In genomic region chr19:7278200-7278906, GRCm38 (mm10) we compare ENCODE assay signal across 10 mouse cellular contexts. TPM values are rescaled to one million over a fixed set of nuclear protein-coding genes. Genes with fewer than 3 reads are reported as not detected.
A peak's percentile ranks its signal among the peaks of the same experiment; 100 is the strongest.
DNase-seq lines count a peak whose midpoint lies in the region; ATAC-seq and TF ChIP-seq lines count a peak whose summit lies in the region.
"Had no signal": no experiment of that assay in that cellular context is flagged by ENCODE, and none has a peak within 500 bp of the region (broad histone marks: within the 10 kb centered on the region; RNA-seq: fewer than 3 reads in every experiment).

No protein-coding gene starts in this region.

- H3K4me2 ChIP-seq in limb, embryonic 12.5 days: no peak overlapping the region
- no peak overlapping the region for H3K4me2 ChIP-seq in embryonic facial prominence, embryonic 13.5 days
- no peak overlapping the region for H3K4me2 ChIP-seq in hindbrain, embryonic 13.5 days
- H3K4me2 ChIP-seq in midbrain, postnatal 0 days (ENCODE audit: low read depth, low read length, poor library complexity, severe bottlenecking): no peak overlapping the region
- H3K4me2 ChIP-seq in intestine, postnatal 0 days (replicated peaks; ENCODE audit: low read depth): no peak overlapping the region
- H3K4me2 ChIP-seq: lung, embryonic 14.5 days had no signal

- H3K27ac ChIP-seq in limb, embryonic 12.5 days: 0 out of 2 replicates have a peak overlapping the region, but pooled peaks have one; percentile 18
- H3K27ac ChIP-seq in limb, embryonic 10.5 days: no peak overlapping the region
- H3K27ac ChIP-seq in embryonic facial prominence, embryonic 13.5 days: peak overlapping the region; percentile 28; the same call in 1 of the 2 replicates
- H3K27ac ChIP-seq in hindbrain, embryonic 13.5 days: peak overlapping the region; percentile 90
- H3K27ac ChIP-seq in midbrain, postnatal 0 days (ENCODE audit: low read depth, low read length): peak overlapping the region; percentile 43; the same call in 1 of the 2 replicates
- H3K27ac ChIP-seq in intestine, postnatal 0 days (ENCODE audit: low read depth, low read length): no peak overlapping the region

- H3K4me3 ChIP-seq in limb, embryonic 12.5 days (replicated peaks): no peak overlapping the region
- no peak overlapping the region for H3K4me3 ChIP-seq in limb, embryonic 10.5 days
- no peak overlapping the region for H3K4me3 ChIP-seq in embryonic facial prominence, embryonic 13.5 days
- H3K4me3 ChIP-seq in hindbrain, embryonic 13.5 days: no peak overlapping the region
- no peak overlapping the region for H3K4me3 ChIP-seq in midbrain, postnatal 0 days (ENCODE audit: low read depth, low read length)
- no peak overlapping the region for H3K4me3 ChIP-seq in intestine, postnatal 0 days (ENCODE audit: low read depth, low read length)

- H3K9me3 ChIP-seq in limb, embryonic 12.5 days: no peaks in the 10 kb centered on the region
- no peaks in the 10 kb centered on the region for H3K9me3 ChIP-seq in limb, embryonic 10.5 days (replicated peaks)
- H3K9me3 ChIP-seq in embryonic facial prominence, embryonic 13.5 days: no peaks in the 10 kb centered on the region
- no peaks in the 10 kb centered on the region for H3K9me3 ChIP-seq in hindbrain, embryonic 13.5 days
- no peaks in the 10 kb centered on the region for H3K9me3 ChIP-seq in midbrain, postnatal 0 days (ENCODE audit: low read length)
- H3K9me3 ChIP-seq in intestine, postnatal 0 days (ENCODE audit: control insufficient read depth): no peaks in the 10 kb centered on the region

- 75% methylated on average over 6 of the region's 6 CpGs for WGBS in limb, embryonic 12.5 days
- 82% methylated on average over 6 of the region's 6 CpGs for WGBS in limb, embryonic 10.5 days
- WGBS in embryonic facial prominence, embryonic 13.5 days: 85% methylated on average over 6 of the region's 6 CpGs
- 71% methylated on average over 6 of the region's 6 CpGs for WGBS in hindbrain, embryonic 13.5 days
- 75% methylated on average over 6 of the region's 6 CpGs for WGBS in midbrain, postnatal 0 days
- WGBS in intestine, postnatal 0 days: 84% methylated on average over 6 of the region's 6 CpGs

- H3K27me3 ChIP-seq in limb, embryonic 12.5 days: no peaks in the 10 kb centered on the region
- H3K27me3 ChIP-seq in limb, embryonic 10.5 days (ENCODE audit: low read depth, poor library complexity, severe bottlenecking): no peaks in the 10 kb centered on the region
- no peaks in the 10 kb centered on the region for H3K27me3 ChIP-seq in embryonic facial prominence, embryonic 13.5 days
- H3K27me3 ChIP-seq in hindbrain, embryonic 13.5 days: no peaks in the 10 kb centered on the region
- no peaks in the 10 kb centered on the region for H3K27me3 ChIP-seq in midbrain, postnatal 0 days (ENCODE audit: insufficient read depth, low read length)
- H3K27me3 ChIP-seq in intestine, postnatal 0 days (replicated peaks; ENCODE audit: control insufficient read depth, insufficient read depth, low read length): no peaks in the 10 kb centered on the region

- no peak for ATAC-seq in limb, embryonic 12.5 days (ENCODE audit: insufficient number of reproducible peaks, insufficient read depth, low FRiP score, low TSS enrichment, low read depth)
- no peak for ATAC-seq in embryonic facial prominence, embryonic 13.5 days (ENCODE audit: insufficient number of reproducible peaks, insufficient read depth, low FRiP score, low TSS enrichment, low read depth)
- no peak for ATAC-seq in hindbrain, embryonic 13.5 days (ENCODE audit: low FRiP score)
- no peak for ATAC-seq in midbrain, postnatal 0 days (ENCODE audit: low FRiP score)
- ATAC-seq in intestine, postnatal 0 days: no peak

- H3K36me3 ChIP-seq in limb, embryonic 12.5 days: peaks cover 100% of the 10 kb centered on the region
- H3K36me3 ChIP-seq in limb, embryonic 10.5 days: peaks cover 98% of the 10 kb centered on the region
- H3K36me3 ChIP-seq in embryonic facial prominence, embryonic 13.5 days: peaks cover 98% of the 10 kb centered on the region
- H3K36me3 ChIP-seq in hindbrain, embryonic 13.5 days: peaks cover 96% of the 10 kb centered on the region
- H3K36me3 ChIP-seq in midbrain, postnatal 0 days (ENCODE audit: insufficient read depth, low read length): peaks cover 52% of the 10 kb centered on the region
- H3K36me3 ChIP-seq in intestine, postnatal 0 days (ENCODE audit: control insufficient read depth, insufficient read depth): peaks cover 80% of the 10 kb centered on the region

- DNase-seq in limb, embryonic 10.5 days (ENCODE audit: low spot score): no peak
- no peak for DNase-seq in midbrain, postnatal 0 days (ENCODE audit: low spot score)
- no peak for DNase-seq in thymus, postnatal 14 days
- DNase-seq in retina, embryonic 14.5 days (ENCODE audit: low spot score): no peak
- DNase-seq: cerebellum, adult 11-12 months had no signal

- TF ChIP-seq CTCF in midbrain, postnatal 0 days (IDR thresholded peaks at IDR 0.05): no peak
- TF ChIP-seq CTCF in intestine, postnatal 0 days (IDR thresholded peaks at IDR 0.05; ENCODE audit: low read depth): no peak

- H3K4me1 ChIP-seq in limb, embryonic 12.5 days (replicated peaks): peaks cover 34% of the 10 kb centered on the region
- H3K4me1 ChIP-seq in limb, embryonic 10.5 days: peaks cover 31% of the 10 kb centered on the region
- peaks cover 44% of the 10 kb centered on the region for H3K4me1 ChIP-seq in embryonic facial prominence, embryonic 13.5 days
- H3K4me1 ChIP-seq in hindbrain, embryonic 13.5 days (replicated peaks): peaks cover 65% of the 10 kb centered on the region
- no peaks in the 10 kb centered on the region for H3K4me1 ChIP-seq in midbrain, postnatal 0 days (ENCODE audit: insufficient read depth, low read length)
- H3K4me1 ChIP-seq in intestine, postnatal 0 days (replicated peaks; ENCODE audit: control insufficient read depth, insufficient read depth, low read length): no peaks in the 10 kb centered on the region

- H3K9ac ChIP-seq in limb, embryonic 12.5 days (replicated peaks): no peak overlapping the region
- no peak overlapping the region for H3K9ac ChIP-seq in embryonic facial prominence, embryonic 13.5 days
- H3K9ac ChIP-seq in hindbrain, embryonic 13.5 days: peak overlapping the region; percentile 59
- H3K9ac ChIP-seq in midbrain, postnatal 0 days (replicated peaks; ENCODE audit: low read length, poor library complexity, severe bottlenecking): no peak overlapping the region
- H3K9ac ChIP-seq in intestine, postnatal 0 days (ENCODE audit: low read depth, low read length): no peak overlapping the region
- H3K9ac ChIP-seq: lung, embryonic 14.5 days had no signal

RNA-seq across cellular contexts. Expression of gene Rcor2, which starts 11.2 kb away (rescaled TPM):
- 50.9 and 51.1 TPM in 2 replicates for polyA plus RNA-seq in limb, embryonic 12.5 days (2016; fragmentation: Nextera tagmentation; extraction: Ambion mirVana)
- polyA plus RNA-seq in limb, embryonic 10.5 days (2016; fragmentation: Nextera tagmentation; extraction: Ambion mirVana): 54.9 and 63.1 TPM in 2 replicates
- polyA plus RNA-seq in embryonic facial prominence, embryonic 13.5 days (2015; fragmentation: Nextera tagmentation; extraction: Ambion mirVana): 25.2 and 30.6 TPM in 2 replicates
- 30.2 and 32.0 TPM in 2 replicates for polyA plus RNA-seq in hindbrain, embryonic 13.5 days (2015; fragmentation: Nextera tagmentation; extraction: Ambion mirVana)
- 40.7 and 53.1 TPM in 2 replicates for total RNA-seq in midbrain, postnatal 0 days (2014; rRNA removed)
- 8.9 and 9.7 TPM in 2 replicates for polyA plus RNA-seq in midbrain, postnatal 0 days (2015; fragmentation: Nextera tagmentation; extraction: Ambion mirVana)
- polyA plus RNA-seq in intestine, postnatal 0 days (2015; fragmentation: Nextera tagmentation; extraction: Ambion mirVana): 1.5 and 2.2 TPM in 2 replicates

RNA-seq across cellular contexts. Expression of gene Naa40, which starts 37.4 kb away (rescaled TPM):
- 69.7 and 73.1 TPM in 2 replicates for polyA plus RNA-seq in limb, embryonic 12.5 days (2016; fragmentation: Nextera tagmentation; extraction: Ambion mirVana)
- polyA plus RNA-seq in limb, embryonic 10.5 days (2016; fragmentation: Nextera tagmentation; extraction: Ambion mirVana): 92.0 and 92.4 TPM in 2 replicates
- 56.9 and 57.1 TPM in 2 replicates for polyA plus RNA-seq in embryonic facial prominence, embryonic 13.5 days (2015; fragmentation: Nextera tagmentation; extraction: Ambion mirVana)
- polyA plus RNA-seq in hindbrain, embryonic 13.5 days (2015; fragmentation: Nextera tagmentation; extraction: Ambion mirVana): 65.3 and 66.6 TPM in 2 replicates
- total RNA-seq in midbrain, postnatal 0 days (2014; rRNA removed): 58.3 and 62.5 TPM in 2 replicates
- 45.6 and 46.1 TPM in 2 replicates for polyA plus RNA-seq in midbrain, postnatal 0 days (2015; fragmentation: Nextera tagmentation; extraction: Ambion mirVana)
- polyA plus RNA-seq in intestine, postnatal 0 days (2015; fragmentation: Nextera tagmentation; extraction: Ambion mirVana): 18.6 and 19.7 TPM in 2 replicates

Comparison
In these comparisons a context has a peak if more than half of its experiments do, and no peak if none do; other contexts are left out.
1. H3K27ac ChIP-seq: peak in limb, embryonic 12.5 days (single experiment), embryonic facial prominence, embryonic 13.5 days (single experiment), hindbrain, embryonic 13.5 days (single experiment) and midbrain, postnatal 0 days (single experiment); none in limb, embryonic 10.5 days (single experiment) and intestine, postnatal 0 days (single experiment).